Mouse (Mus musculus) testis, adult 2 months (tissue): ENCODE measurements around the gene Chrne.

Experiments
- CTCF ChIP-seq: fragments of 200-500 bp; IDR thresholded peaks from 2 replicates; pipeline ENCODE4 v1.5.1; 2012; ENCODE audit warnings: low read depth, mild to moderate bottlenecking, inconsistent platforms, low read length, moderate library complexity; ENCODE audit not compliant: control insufficient read depth, insufficient read depth, insufficient replicate concordance
- POLR2A ChIP-seq: fragments of 200-500 bp; IDR thresholded peaks from 2 replicates; pipeline ENCODE4 v1.6.1; 2012; ENCODE audit warnings: low read depth, mild to moderate bottlenecking, inconsistent platforms, low read length, moderate library complexity; ENCODE audit not compliant: control insufficient read depth

- peak; percentile 42; the same call in 1 of the 2 replicates for TF ChIP-seq CTCF
- no peak for TF ChIP-seq POLR2A
Measured at GRCm38 (mm10) chr11:70608381-70609066, 10.5 kb downstream of the Chrne start.
